Mouse (Mus musculus) kidney, postnatal 0 days (tissue): ENCODE measurements around the gene Fam241b. TPM values are rescaled to one million over a fixed set of nuclear protein-coding genes. Genes with fewer than 3 reads are reported as not detected.

ENCODE experiments used
- ATAC-seq: fragments of 200-750 bp; cut with Nextera tagmentation; replicated peaks from 2 replicates; pipeline ENCODE4 v1.8.0; 2017; ENCODE audit warnings: low read depth, moderate number of reproducible peaks, moderate TSS enrichment, moderate library complexity; ENCODE audit not compliant: low FRiP score
- DNase-seq: peaks from one replicate; pipeline ENCODE4 v3.0.0-alpha.2; 2016; ENCODE audit warnings: low spot score
- H3K27ac ChIP-seq: fragments of 300-500 bp; sonication (generic); 2 replicates; pipeline ENCODE4 v1.5.1; 2014; ENCODE audit warnings: mild to moderate bottlenecking
- H3K27me3 ChIP-seq: fragments of 300-500 bp; sonication (generic); 2 replicates; pipeline ENCODE4 v1.6.1; 2014; ENCODE audit warnings: low read length, mixed read lengths; ENCODE audit not compliant: insufficient read depth
- H3K36me3 ChIP-seq: fragments of 300-500 bp; sonication (generic); 2 replicates; pipeline ENCODE4 v1.6.1; 2014; ENCODE audit warnings: low read length, mixed read lengths; ENCODE audit not compliant: insufficient read depth
- H3K4me1 ChIP-seq: fragments of 300-500 bp; sonication (generic); replicated peaks from 2 replicates; pipeline ENCODE4 v1.6.1; 2014; ENCODE audit warnings: antibody characterized with exemption, low read length, mixed read lengths; ENCODE audit not compliant: insufficient read depth
- H3K4me2 ChIP-seq: fragments of 300-500 bp; sonication (generic); 2 replicates; pipeline ENCODE4 v1.6.1; 2014; ENCODE audit warnings: mild to moderate bottlenecking, low read length, moderate library complexity, mixed read lengths
- H3K4me3 ChIP-seq: fragments of 300-500 bp; sonication (generic); replicated peaks from 2 replicates; pipeline ENCODE4 v1.5.1; 2014; ENCODE audit warnings: low read depth, low read length
- H3K9ac ChIP-seq: fragments of 300-500 bp; sonication (generic); 2 replicates; pipeline ENCODE4 v1.6.1; 2014; ENCODE audit warnings: low read depth, low read length
- H3K9me3 ChIP-seq: fragments of 300-500 bp; sonication (generic); replicated peaks from 2 replicates; pipeline ENCODE4 v1.6.1; 2016; ENCODE audit warnings: low read length, inconsistent platforms, mixed read lengths
- CTCF ChIP-seq: IDR thresholded peaks from 2 replicates; pipeline ENCODE4 v1.5.1; 2016; ENCODE audit warnings: antibody characterized with exemption, low read depth, mild to moderate bottlenecking, moderate library complexity
- WGBS: fragments of 180-500 bp; shearing (Covaris S2); extraction: QIAGEN DNeasy Blood & Tissue Kit; methylation state at CpG from one replicate; pipeline ENCODE4 v1.1.7; 2014; 5-methylcytosine and 5-hydroxymethylcytosine counted together
- polyA plus RNA-seq: library from polyadenylated mRNA; unstranded; fragments of >200 nt; fragmentation: Nextera tagmentation; extraction: Ambion mirVana; gene quantifications from 2 replicates; pipeline ENCODE4 v1.2.1, GENCODE M21; 2015

Fam241b gene
- polyA plus RNA-seq, 1 experiment from 2014 or later: 19.2 TPM

DNA sequence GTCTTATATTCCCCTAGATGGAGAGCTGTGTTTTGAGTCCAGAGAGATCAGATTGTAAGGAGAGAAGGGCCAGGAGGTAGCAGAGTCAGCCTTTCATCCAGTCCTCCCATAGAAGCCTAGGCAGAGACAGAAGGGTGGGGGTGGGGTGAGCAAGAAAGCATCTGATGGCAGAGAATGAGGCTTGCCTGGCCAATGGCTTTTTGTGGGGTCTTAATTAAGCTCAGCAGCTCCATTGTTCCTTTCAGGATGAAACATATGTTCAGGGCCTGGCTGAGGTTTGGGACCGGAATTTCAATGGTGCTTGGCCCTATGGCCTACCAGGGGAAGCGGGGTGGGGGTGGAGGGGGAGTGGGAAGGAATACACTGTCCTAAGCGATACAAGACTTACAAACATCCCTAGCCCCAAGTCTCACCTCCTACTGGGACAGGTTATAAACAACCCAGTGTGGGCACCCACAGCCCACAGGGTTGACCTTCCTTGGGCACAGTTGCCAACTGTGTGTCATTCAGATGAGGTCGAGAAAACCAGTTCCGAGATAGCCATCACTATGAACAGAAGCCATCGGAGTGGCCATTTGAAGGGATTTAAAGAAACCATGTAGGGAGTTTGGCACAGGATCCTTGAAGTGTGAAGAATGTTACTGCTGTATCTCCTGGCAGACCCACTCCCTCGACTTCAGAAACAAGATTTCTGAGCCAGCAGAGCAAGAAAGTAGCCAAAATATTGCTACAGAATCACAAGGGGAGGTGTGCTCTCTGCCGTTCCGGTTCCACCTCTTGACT lies 29.7 kb downstream of the Fam241b start:
- DNase-seq (no peak), ATAC-seq (no peak)
- no peak overlapping the region for H3K4me2 ChIP-seq
- no peak overlapping the region for H3K27ac ChIP-seq
- H3K27me3 ChIP-seq: peaks cover 5% of the 10 kb centered on the region; the same call in 1 of the 2 replicates
- peaks cover 6% of the 10 kb centered on the region; the same call in 1 of the 2 replicates for H3K4me1 ChIP-seq
- WGBS: 53% methylated on average over 9 of the region's 9 CpGs
- H3K36me3 ChIP-seq: no peaks in the 10 kb centered on the region
- no peak overlapping the region for H3K9ac ChIP-seq
- no peak for TF ChIP-seq CTCF
- H3K4me3 ChIP-seq: no peak overlapping the region
- no peaks in the 10 kb centered on the region for H3K9me3 ChIP-seq

GRCm38 (mm10) chr10:62111207-62111576 lies 32.5 kb downstream of the Fam241b start:
- Histone ChIP-seq H3K27ac (no peak overlapping the region), H3K4me2 (peak overlapping the region; percentile 92), H3K4me1 (peaks cover 6% of the 10 kb centered on the region; the same call in 1 of the 2 replicates), H3K9ac (no peak overlapping the region), H3K27me3 (peaks cover 5% of the 10 kb centered on the region; the same call in 1 of the 2 replicates), H3K36me3 (no peaks in the 10 kb centered on the region), H3K4me3 (peak overlapping the region; percentile 54), H3K9me3 (no peaks in the 10 kb centered on the region)
- no peak for TF ChIP-seq CTCF
- no peak for ATAC-seq
- DNase-seq: no peak
- 40% methylated on average over 6 of the region's 6 CpGs for WGBS

GRCm38 (mm10) chr10:62110504-62111206 lies 33.1 kb downstream of the Fam241b start:
- Histone ChIP-seq H3K4me1 (peaks cover 6% of the 10 kb centered on the region; the same call in 1 of the 2 replicates), H3K4me2 (peak overlapping the region; percentile 92), H3K27ac (no peak overlapping the region), H3K9me3 (no peaks in the 10 kb centered on the region), H3K27me3 (peaks cover 5% of the 10 kb centered on the region; the same call in 1 of the 2 replicates), H3K9ac (peak overlapping the region; percentile 58), H3K36me3 (no peaks in the 10 kb centered on the region), H3K4me3 (peak overlapping the region; percentile 54)
- peak; percentile 83 for TF ChIP-seq CTCF
- under 1% methylated on average over 57 of the region's 57 CpGs for WGBS
- DNase-seq (peak; percentile 77), ATAC-seq (peak; percentile 65)

- Histone ChIP-seq H3K9me3 (no peaks in the 10 kb centered on the region), H3K4me1 (peaks cover 6% of the 10 kb centered on the region; the same call in 1 of the 2 replicates), H3K27ac (no peak overlapping the region), H3K4me2 (no peak overlapping the region), H3K9ac (no peak overlapping the region), H3K27me3 (peaks cover 5% of the 10 kb centered on the region; the same call in 1 of the 2 replicates), H3K4me3 (no peak overlapping the region), H3K36me3 (no peaks in the 10 kb centered on the region)
- 53% methylated on average over 9 of the region's 9 CpGs for WGBS
- no peak for ATAC-seq
- TF ChIP-seq CTCF: no peak
- DNase-seq: no peak
Measured at GRCm38 (mm10) chr10:62107048-62107447, 36.7 kb downstream of the Fam241b start.

- WGBS: 23% methylated on average over 7 of the region's 7 CpGs
- ATAC-seq (no peak), DNase-seq (peak; percentile 77)
- no peaks in the 10 kb centered on the region for H3K4me1 ChIP-seq
- no peak overlapping the region for H3K9ac ChIP-seq
- no peak overlapping the region for H3K4me2 ChIP-seq
- no peak overlapping the region for H3K27ac ChIP-seq
- no peaks in the 10 kb centered on the region for H3K9me3 ChIP-seq
- no peaks in the 10 kb centered on the region for H3K36me3 ChIP-seq
- TF ChIP-seq CTCF: peak; percentile 92
- no peak overlapping the region for H3K4me3 ChIP-seq
- no peaks in the 10 kb centered on the region for H3K27me3 ChIP-seq
Measured at GRCm38 (mm10) chr10:62104835-62105576, 38.7 kb downstream of the Fam241b start.
